Mouse (Mus musculus): Measurements from ENCODE around the gene Rnf43.

DNA sequence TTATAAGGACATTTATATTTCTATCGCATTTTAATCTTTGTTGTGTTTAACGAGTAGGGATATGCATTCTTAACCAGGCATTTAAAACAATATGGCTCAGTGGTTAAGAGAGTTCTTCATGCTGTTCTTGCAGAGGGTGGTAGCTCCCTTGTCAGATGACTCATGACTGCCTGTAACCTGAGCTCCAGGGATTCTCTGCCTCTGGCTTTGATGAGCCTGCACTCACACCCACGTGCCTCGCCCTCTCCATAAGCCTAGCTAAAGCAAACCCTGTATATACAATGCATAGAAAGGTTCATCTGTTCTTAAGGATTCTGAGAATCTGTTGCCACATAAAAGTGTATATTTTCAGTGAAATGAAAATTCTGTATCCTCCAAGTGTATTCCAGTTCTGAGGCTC, 39.4 kb upstream of the Rnf43 start:
- TF ChIP-seq EP300 (IDR thresholded peaks at IDR 0.05; ENCODE audit: low read depth in 1 of 2, low read length in 2 of 2) = no peak
- TF ChIP-seq E2F4 (IDR thresholded peaks at IDR 0.05; ENCODE audit: borderline replicate concordance, low read depth, low read length) = no peak
- no peak for TF ChIP-seq CTCF (IDR thresholded peaks at IDR 0.05 in 2 of 3, conservative IDR thresholded peaks at IDR 0.05 in 1 of 3; ENCODE audit: control insufficient read depth in 1 of 3, insufficient read depth in 1 of 3, low read depth in 2 of 3, low read length in 3 of 3, poor library complexity in 1 of 3, severe bottlenecking in 1 of 3)
- TF ChIP-seq POLR2A (IDR thresholded peaks at IDR 0.05; ENCODE audit: control insufficient read depth in 1 of 2, insufficient read depth in 1 of 2, low read depth in 1 of 2, low read length in 2 of 2, poor library complexity in 1 of 2) = no peak
- TF ChIP-seq GATA1 (IDR thresholded peaks at IDR 0.05; ENCODE audit: low read depth, low read length) = no peak
- no peak for TF ChIP-seq BHLHE40 (IDR thresholded peaks at IDR 0.05; ENCODE audit: borderline replicate concordance, low read depth, low read length)
- TF ChIP-seq ETS1 (IDR thresholded peaks at IDR 0.05; ENCODE audit: low read depth, low read length) = no peak
- no peak for TF ChIP-seq MAX (IDR thresholded peaks at IDR 0.05; ENCODE audit: low read length)
- no peak for TF ChIP-seq USF2 (IDR thresholded peaks at IDR 0.05; ENCODE audit: borderline replicate concordance in 1 of 2, insufficient read depth in 1 of 2, low read depth in 1 of 2, low read length in 2 of 2)
- TF ChIP-seq CHD2 (IDR thresholded peaks at IDR 0.05; ENCODE audit: low read length) = no peak
- TF ChIP-seq CHD1 (IDR thresholded peaks at IDR 0.05; ENCODE audit: low read depth, low read length) = no peak
